Mouse (Mus musculus): Measurements from ENCODE around the gene Phactr4.

DNA sequence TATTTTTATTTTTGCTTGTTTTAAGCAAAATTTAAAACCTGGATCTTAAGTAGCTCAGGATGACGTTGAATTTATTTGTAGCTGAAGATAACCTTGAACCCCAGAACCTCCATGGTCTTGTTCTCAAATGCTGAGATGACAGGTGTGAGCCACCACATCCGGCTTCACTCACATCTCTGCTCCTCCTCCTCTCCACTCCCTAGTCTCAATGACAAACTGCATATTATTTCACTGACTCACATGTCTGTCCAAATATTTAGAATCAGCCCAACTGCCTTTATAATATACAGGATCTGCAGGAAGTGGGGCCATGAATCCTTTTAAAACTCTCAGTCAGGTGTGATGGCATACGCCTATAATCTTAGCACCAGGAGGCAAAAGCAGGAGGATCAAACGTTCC, 33.0 kb downstream of the Phactr4 start:
- TF ChIP-seq CTCF (IDR thresholded peaks at IDR 0.05; ENCODE audit: control insufficient read depth, insufficient read depth, insufficient read length): no peak
- TF ChIP-seq MYOG (IDR thresholded peaks at IDR 0.05; ENCODE audit: control insufficient read depth, extremely low read depth, insufficient read length): no peak
- TF ChIP-seq CEBPB (IDR thresholded peaks at IDR 0.05; ENCODE audit: low read depth): no peak
- no peak for TF ChIP-seq USF1 (IDR thresholded peaks at IDR 0.05; ENCODE audit: low read depth)
- no peak for TF ChIP-seq MAX (IDR thresholded peaks at IDR 0.05)
